Mouse (Mus musculus) heart, postnatal 0 days (tissue): ENCODE measurements around the gene Atp6v0a1. TPM values are rescaled to one million over a fixed set of nuclear protein-coding genes. Genes with fewer than 3 reads are reported as not detected.

Source experiments
- ATAC-seq: fragments of 200-750 bp; cut with Nextera tagmentation; 2 replicates; pipeline ENCODE4 v1.8.0; 2017; ENCODE audit warnings: low read depth, moderate number of reproducible peaks, moderate library complexity; ENCODE audit not compliant: insufficient read depth
- DNase-seq: peaks from one replicate; pipeline ENCODE4 v3.0.0-alpha.2; 2016; ENCODE audit warnings: low spot score
- H3K27ac ChIP-seq: fragments of 300-500 bp; sonication (generic); 2 replicates; pipeline ENCODE4 v1.5.1; 2014; ENCODE audit warnings: low read depth, mild to moderate bottlenecking
- H3K27me3 ChIP-seq: fragments of 300-500 bp; sonication (generic); 2 replicates; pipeline ENCODE4 v1.6.1; 2014; ENCODE audit warnings: low read length, mixed read lengths; ENCODE audit not compliant: control insufficient read depth, insufficient read depth
- H3K36me3 ChIP-seq: fragments of 300-500 bp; sonication (generic); replicated peaks from 2 replicates; pipeline ENCODE4 v1.6.1; 2014; ENCODE audit warnings: low read length, mixed read lengths; ENCODE audit not compliant: control insufficient read depth, insufficient read depth
- H3K4me1 ChIP-seq: fragments of 300-500 bp; sonication (generic); 2 replicates; pipeline ENCODE4 v1.6.1; 2014; ENCODE audit warnings: antibody characterized with exemption; ENCODE audit not compliant: control insufficient read depth, insufficient read depth
- H3K4me2 ChIP-seq: fragments of 300-500 bp; sonication (generic); 2 replicates; pipeline ENCODE4 v1.6.1; 2014; ENCODE audit warnings: low read depth, mild to moderate bottlenecking, low read length, moderate library complexity
- H3K4me3 ChIP-seq: fragments of 300-500 bp; sonication (generic); 2 replicates; pipeline ENCODE4 v1.5.1; 2014; ENCODE audit warnings: low read depth, low read length
- H3K9ac ChIP-seq: fragments of 300-500 bp; sonication (generic); replicated peaks from 2 replicates; pipeline ENCODE4 v1.6.1; 2014; ENCODE audit warnings: low read depth, low read length, mixed read lengths
- H3K9me3 ChIP-seq: fragments of 300-500 bp; sonication (generic); replicated peaks from 2 replicates; pipeline ENCODE4 v1.6.1; 2016; ENCODE audit warnings: low read length; ENCODE audit not compliant: control insufficient read depth
- CTCF ChIP-seq: IDR thresholded peaks from 2 replicates; pipeline ENCODE4 v1.5.1; 2016; ENCODE audit warnings: antibody characterized with exemption, control low read depth, low read depth
- EP300 ChIP-seq: IDR thresholded peaks from 2 replicates; pipeline ENCODE4 v1.6.1; 2016; ENCODE audit warnings: antibody characterized with exemption, low read depth
- WGBS: fragments of 180-500 bp; shearing (Covaris S2); extraction: QIAGEN DNeasy Blood & Tissue Kit; methylation state at CpG from one replicate; pipeline ENCODE4 v1.1.7; 2014; 5-methylcytosine and 5-hydroxymethylcytosine counted together
- polyA plus RNA-seq: library from polyadenylated mRNA; unstranded; fragments of >200 nt; fragmentation: Nextera tagmentation; extraction: Ambion mirVana; gene quantifications from 2 replicates; pipeline ENCODE4 v1.2.1, GENCODE M21; 2015
- total RNA-seq: library from RNA; depleted of rRNA; stranded (reverse); fragments of >200 nt; gene quantifications from 2 replicates; pipeline ENCODE4 v1.2.3, GENCODE M21; 2014; ENCODE audit warnings: low replicate concordance

Gene Atp6v0a1
- total and polyA plus RNA-seq, 2 experiments from 2014 or later: 50.3 to 57.1 TPM

GRCm38 (mm10) chr11:100967881-100968420 lies 41.3 kb upstream of the Atp6v0a1 start:
- H3K9me3 ChIP-seq: no peaks in the 10 kb centered on the region
- peaks cover 53% of the 10 kb centered on the region for H3K4me1 ChIP-seq
- 33% methylated on average over 5 of the region's 5 CpGs for WGBS
- H3K4me2 ChIP-seq: peak overlapping the region; percentile 72
- peak overlapping the region; percentile 97 for H3K9ac ChIP-seq
- no peak for DNase-seq
- ATAC-seq: no peak
- no peak for TF ChIP-seq CTCF
- no peak for TF ChIP-seq EP300
- peak overlapping the region; percentile 73 for H3K4me3 ChIP-seq
- peaks cover 19% of the 10 kb centered on the region for H3K36me3 ChIP-seq
- H3K27ac ChIP-seq: peak overlapping the region; percentile 98
- H3K27me3 ChIP-seq: no peaks in the 10 kb centered on the region

GRCm38 (mm10) chr11:100968501-100968900 lies 40.8 kb upstream of the Atp6v0a1 start:
- peak overlapping the region; percentile 73 for H3K4me3 ChIP-seq
- H3K4me1 ChIP-seq: peaks cover 48% of the 10 kb centered on the region
- TF ChIP-seq CTCF (no peak), EP300 (no peak)
- 12% methylated on average over 5 of the region's 5 CpGs for WGBS
- ATAC-seq (no peak), DNase-seq (no peak)
- H3K9me3 ChIP-seq: no peaks in the 10 kb centered on the region
- H3K27ac ChIP-seq: peak overlapping the region; percentile 98
- peak overlapping the region; percentile 97 for H3K9ac ChIP-seq
- no peaks in the 10 kb centered on the region for H3K27me3 ChIP-seq
- peaks cover 19% of the 10 kb centered on the region for H3K36me3 ChIP-seq
- peak overlapping the region; percentile 72 for H3K4me2 ChIP-seq

DNA sequence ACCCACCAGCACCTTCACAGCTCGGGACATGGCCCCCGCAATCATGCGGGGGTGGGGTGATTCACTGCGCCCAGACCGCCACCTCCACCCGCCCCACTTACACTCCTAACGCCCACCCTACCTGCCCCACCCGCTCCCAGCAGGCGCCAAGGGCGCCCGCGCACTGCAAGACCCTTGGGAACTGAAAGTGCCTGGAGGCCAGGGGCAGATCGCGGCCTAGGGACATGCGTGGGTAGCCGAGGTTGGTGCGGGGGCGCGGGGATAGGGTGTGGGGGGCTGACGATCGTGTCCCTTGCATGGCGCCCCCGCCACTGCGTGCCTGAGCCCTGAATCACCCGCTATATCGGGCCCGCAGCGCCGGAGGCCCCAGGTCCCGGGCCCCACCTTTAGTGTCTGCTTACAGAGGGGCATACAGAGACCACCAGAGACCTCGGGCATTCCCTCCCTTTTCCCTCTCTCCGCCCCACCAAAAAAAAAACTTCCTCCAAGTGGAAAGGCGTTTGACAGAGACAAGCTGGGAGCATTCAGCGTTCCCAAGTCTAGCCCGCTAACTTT lies 40.0 kb upstream of the Atp6v0a1 start:
- Histone ChIP-seq H3K9me3 (no peaks in the 10 kb centered on the region), H3K4me2 (peak overlapping the region; percentile 72), H3K27ac (peak overlapping the region; percentile 98), H3K27me3 (no peaks in the 10 kb centered on the region), H3K4me1 (peaks cover 41% of the 10 kb centered on the region), H3K36me3 (peaks cover 14% of the 10 kb centered on the region), H3K9ac (peak overlapping the region; percentile 97), H3K4me3 (peak overlapping the region; percentile 73)
- peak; percentile 2; the same call in 1 of the 2 replicates for ATAC-seq
- under 1% methylated on average over 28 of the region's 35 CpGs for WGBS
- DNase-seq: peak; percentile 28
- TF ChIP-seq CTCF: no peak
- TF ChIP-seq EP300: no peak

GRCm38 (mm10) chr11:100969744-100970556 lies 39.3 kb upstream of the Atp6v0a1 start:
- TF ChIP-seq EP300: no peak
- no peak for TF ChIP-seq CTCF
- H3K4me1 ChIP-seq: peaks cover 34% of the 10 kb centered on the region
- H3K36me3 ChIP-seq: peaks cover 8% of the 10 kb centered on the region
- H3K4me3 ChIP-seq: peak overlapping the region; percentile 73
- no peaks in the 10 kb centered on the region for H3K9me3 ChIP-seq
- H3K9ac ChIP-seq: peak overlapping the region; percentile 97
- H3K4me2 ChIP-seq: peak overlapping the region; percentile 72
- ATAC-seq (peak; percentile 42), DNase-seq (peak; percentile 87)
- WGBS: under 1% methylated on average over 65 of the region's 65 CpGs
- H3K27me3 ChIP-seq: no peaks in the 10 kb centered on the region
- H3K27ac ChIP-seq: peak overlapping the region; percentile 98

DNA sequence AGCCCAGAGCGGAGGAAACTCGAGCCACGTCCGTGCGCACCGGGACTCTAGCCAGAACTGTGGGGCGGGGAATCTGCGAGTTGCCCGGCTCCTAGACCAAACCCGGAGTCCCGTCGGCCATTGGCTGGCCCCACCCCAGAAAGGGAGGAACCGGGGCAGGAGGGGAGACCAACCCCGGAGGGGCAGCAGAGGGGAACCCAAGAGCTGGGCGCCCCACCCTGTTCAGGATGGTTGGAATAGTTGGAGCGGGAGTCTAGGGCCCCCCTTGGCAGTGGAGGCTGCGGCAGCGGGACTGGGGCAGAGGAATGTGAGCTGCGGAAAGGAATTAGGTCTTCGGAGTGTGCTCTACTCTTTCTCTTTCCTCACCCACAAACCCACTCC lies 38.7 kb upstream of the Atp6v0a1 start, which contains the start of gene Cavin1:
Gene Cavin1 (minus strand): TSS at position 331 of the 381 bp plus-strand sequence.
- Histone ChIP-seq H3K9ac (peak within 1 kb of the TSS; percentile 97), H3K36me3 (peaks cover 2% of the 10 kb centered on the region), H3K4me2 (peak within 1 kb of the TSS; percentile 72), H3K4me3 (peak within 1 kb of the TSS; percentile 73), H3K4me1 (peaks cover 31% of the 10 kb centered on the region), H3K27me3 (no peaks in the 10 kb centered on the region), H3K9me3 (no peaks in the 10 kb centered on the region), H3K27ac (peak within 1 kb of the TSS; percentile 98)
- WGBS: under 1% methylated on average over 20 of the region's 20 CpGs
- ATAC-seq (peak; percentile 93), DNase-seq (peak; percentile 98)
- TF ChIP-seq EP300: peak; percentile 95
- peak; percentile 11; the same call in 1 of the 2 replicates for TF ChIP-seq CTCF
